In the genomic region with DNA sequence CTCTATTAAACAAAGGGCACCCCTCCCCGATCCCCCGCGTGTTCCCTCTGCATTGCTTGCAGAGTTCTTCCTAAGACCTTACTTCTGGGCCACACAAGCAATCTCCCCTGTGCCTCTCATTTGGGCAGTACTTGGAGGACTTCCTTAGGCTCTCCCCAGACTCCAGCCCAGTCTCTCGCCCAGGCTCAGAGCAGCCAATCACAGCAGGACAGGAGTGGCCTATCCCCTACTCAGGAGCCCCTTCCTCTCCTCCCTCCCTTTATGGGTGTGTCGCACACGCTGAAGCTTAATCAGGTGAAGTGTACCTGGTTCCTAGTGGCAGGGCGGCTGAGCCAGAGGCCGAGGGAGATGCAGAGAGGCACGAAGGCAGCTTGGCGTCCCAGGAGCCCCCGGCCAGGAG, we compare ENCODE assay signal across 18 mouse cellular contexts. TPM values are rescaled to one million over a fixed set of nuclear protein-coding genes. Genes with fewer than 3 reads are reported as not detected.
DNase-seq lines count a peak whose midpoint lies in the region; ATAC-seq and TF ChIP-seq lines count a peak whose summit lies in the region.
"Had no signal": no experiment of that assay in that cellular context is flagged by ENCODE, and none has a peak within 500 bp of the region (broad histone marks: within the 10 kb centered on the region; RNA-seq: fewer than 3 reads in every experiment).

No protein-coding gene starts in this region.

- no peak overlapping the region for H3K4me3 ChIP-seq in intestine, embryonic 14.5 days (ENCODE audit: low read depth, low read length)
- no peak overlapping the region for H3K4me3 ChIP-seq in intestine, postnatal 0 days (ENCODE audit: low read depth, low read length)
- no peak overlapping the region for H3K4me3 ChIP-seq in midbrain, embryonic 11.5 days (ENCODE audit: low read depth, low read length)
- H3K4me3 ChIP-seq in midbrain, postnatal 0 days (ENCODE audit: low read depth, low read length): no peak overlapping the region
- no peak overlapping the region for H3K4me3 ChIP-seq in stomach, embryonic 15.5 days (replicated peaks)
- H3K4me3 ChIP-seq: heart, embryonic 15.5 days; megakaryocyte, embryonic 14.5 days had no signal

- peak overlapping the region; percentile 14; the same call in 1 of the 2 replicates for H3K4me2 ChIP-seq in intestine, embryonic 14.5 days (ENCODE audit: low read length)
- H3K4me2 ChIP-seq in intestine, postnatal 0 days (replicated peaks; ENCODE audit: low read depth): no peak overlapping the region
- H3K4me2 ChIP-seq in midbrain, embryonic 11.5 days: no peak overlapping the region
- H3K4me2 ChIP-seq in midbrain, postnatal 0 days (ENCODE audit: low read depth, low read length, poor library complexity, severe bottlenecking): no peak overlapping the region
- H3K4me2 ChIP-seq in stomach, embryonic 15.5 days: peak overlapping the region; percentile 24; the same call in 1 of the 2 replicates
- H3K4me2 ChIP-seq: heart, embryonic 15.5 days had no signal

- H3K27ac ChIP-seq in intestine, embryonic 14.5 days (ENCODE audit: low read depth): no peak overlapping the region
- H3K27ac ChIP-seq in intestine, postnatal 0 days (ENCODE audit: low read depth, low read length): no peak overlapping the region
- no peak overlapping the region for H3K27ac ChIP-seq in midbrain, embryonic 11.5 days (ENCODE audit: low read depth, low read length)
- H3K27ac ChIP-seq in midbrain, postnatal 0 days (ENCODE audit: low read depth, low read length): no peak overlapping the region
- no peak overlapping the region for H3K27ac ChIP-seq in stomach, embryonic 15.5 days
- H3K27ac ChIP-seq: heart, embryonic 15.5 days; liver, embryonic 14.5 days had no signal

- H3K9me3 ChIP-seq in intestine, embryonic 14.5 days (ENCODE audit: control insufficient read depth, low read length): no peaks in the 10 kb centered on the region
- H3K9me3 ChIP-seq in intestine, postnatal 0 days (ENCODE audit: control insufficient read depth): no peaks in the 10 kb centered on the region
- H3K9me3 ChIP-seq in midbrain, embryonic 11.5 days (ENCODE audit: control insufficient read depth, low read length): no peaks in the 10 kb centered on the region
- H3K9me3 ChIP-seq in midbrain, postnatal 0 days (ENCODE audit: low read length): no peaks in the 10 kb centered on the region
- H3K9me3 ChIP-seq in stomach, embryonic 15.5 days: no peaks in the 10 kb centered on the region
- H3K9me3 ChIP-seq: heart, embryonic 15.5 days; megakaryocyte, embryonic 14.5 days had no signal

- 11% methylated on average over 11 of the region's 11 CpGs for WGBS in intestine, embryonic 14.5 days
- 19% methylated on average over 11 of the region's 11 CpGs for WGBS in intestine, postnatal 0 days
- 16% methylated on average over 11 of the region's 11 CpGs for WGBS in midbrain, embryonic 11.5 days
- 18% methylated on average over 11 of the region's 11 CpGs for WGBS in midbrain, postnatal 0 days
- WGBS in stomach, embryonic 15.5 days: 12% methylated on average over 11 of the region's 11 CpGs

- ATAC-seq in intestine, embryonic 14.5 days (replicated peaks; ENCODE audit: low FRiP score, low TSS enrichment, low read depth): peak; percentile 89
- no peak for ATAC-seq in intestine, postnatal 0 days
- ATAC-seq in midbrain, embryonic 11.5 days (ENCODE audit: low FRiP score): 0 out of 2 replicates have a peak, but pooled peaks have one; percentile 50
- ATAC-seq in midbrain, postnatal 0 days (ENCODE audit: low FRiP score): no peak
- ATAC-seq in stomach, embryonic 15.5 days (ENCODE audit: insufficient read depth, low FRiP score, low read depth): peak; percentile 83
- ATAC-seq: Patski had no signal

- no peaks in the 10 kb centered on the region for H3K27me3 ChIP-seq in intestine, embryonic 14.5 days (replicated peaks; ENCODE audit: control insufficient read depth, insufficient read depth, low read length)
- 0 out of 2 replicates have a peak, but pooled peaks cover 15% of the 10 kb centered on the region for H3K27me3 ChIP-seq in intestine, postnatal 0 days (replicated peaks; ENCODE audit: control insufficient read depth, insufficient read depth, low read length)
- H3K27me3 ChIP-seq in midbrain, embryonic 11.5 days (ENCODE audit: control insufficient read depth, insufficient read depth, low read length): no peaks in the 10 kb centered on the region
- H3K27me3 ChIP-seq in midbrain, postnatal 0 days (ENCODE audit: insufficient read depth, low read length): no peaks in the 10 kb centered on the region
- H3K27me3 ChIP-seq in stomach, embryonic 15.5 days (replicated peaks): no peaks in the 10 kb centered on the region
- H3K27me3 ChIP-seq: Patski had no signal

- no peak for TF ChIP-seq CTCF in intestine, postnatal 0 days (IDR thresholded peaks at IDR 0.05; ENCODE audit: low read depth)
- TF ChIP-seq CTCF in midbrain, postnatal 0 days (IDR thresholded peaks at IDR 0.05): no peak

- H3K4me1 ChIP-seq in intestine, embryonic 14.5 days (replicated peaks; ENCODE audit: control insufficient read depth, insufficient read depth, low read length): peaks cover 9% of the 10 kb centered on the region; the same call in 1 of the 2 replicates
- H3K4me1 ChIP-seq in intestine, postnatal 0 days (replicated peaks; ENCODE audit: control insufficient read depth, insufficient read depth, low read length): no peaks in the 10 kb centered on the region
- peaks cover 6% of the 10 kb centered on the region for H3K4me1 ChIP-seq in midbrain, embryonic 11.5 days (ENCODE audit: control insufficient read depth, insufficient read depth, low read length)
- H3K4me1 ChIP-seq in midbrain, postnatal 0 days (ENCODE audit: insufficient read depth, low read length): peaks cover 5% of the 10 kb centered on the region; the same call in 1 of the 2 replicates
- peaks cover 14% of the 10 kb centered on the region for H3K4me1 ChIP-seq in stomach, embryonic 15.5 days
- H3K4me1 ChIP-seq: megakaryocyte, embryonic 14.5 days had no signal

- peaks cover 4% of the 10 kb centered on the region; the same call in 1 of the 2 replicates for H3K36me3 ChIP-seq in intestine, embryonic 14.5 days (ENCODE audit: control insufficient read depth, insufficient read depth, low read length)
- peaks cover 3% of the 10 kb centered on the region; the same call in 1 of the 2 replicates for H3K36me3 ChIP-seq in intestine, postnatal 0 days (ENCODE audit: control insufficient read depth, insufficient read depth)
- H3K36me3 ChIP-seq in midbrain, embryonic 11.5 days (ENCODE audit: control insufficient read depth, insufficient read depth, low read length): peaks cover 2% of the 10 kb centered on the region; the same call in 1 of the 2 replicates
- H3K36me3 ChIP-seq in midbrain, postnatal 0 days (ENCODE audit: insufficient read depth, low read length): no peaks in the 10 kb centered on the region
- no peaks in the 10 kb centered on the region for H3K36me3 ChIP-seq in stomach, embryonic 15.5 days
- H3K36me3 ChIP-seq: heart, embryonic 15.5 days had no signal

- no peak overlapping the region for H3K9ac ChIP-seq in intestine, embryonic 14.5 days (ENCODE audit: low read length)
- no peak overlapping the region for H3K9ac ChIP-seq in intestine, postnatal 0 days (ENCODE audit: low read depth, low read length)
- H3K9ac ChIP-seq in midbrain, embryonic 11.5 days (ENCODE audit: low read length): no peak overlapping the region
- H3K9ac ChIP-seq in midbrain, postnatal 0 days (replicated peaks; ENCODE audit: low read length, poor library complexity, severe bottlenecking): no peak overlapping the region
- no peak overlapping the region for H3K9ac ChIP-seq in stomach, embryonic 15.5 days
- H3K9ac ChIP-seq: heart, embryonic 15.5 days; liver, embryonic 14.5 days had no signal

- DNase-seq in embryo, embryonic 10 days (ENCODE audit: low spot score): peak; percentile 27
- DNase-seq in embryo, embryonic 10.5 days (ENCODE audit: low spot score): no peak
- peak; percentile 56 for DNase-seq in intestine, embryonic 14.5 days (ENCODE audit: low spot score)
- no peak for DNase-seq in midbrain, embryonic 11.5 days (ENCODE audit: low spot score, missing footprints)
- no peak for DNase-seq in midbrain, postnatal 0 days (ENCODE audit: low spot score)
- DNase-seq in cerebellum, adult 18-20 months: no peak
- DNase-seq: cerebellum, adult 9-10 months; thymus, postnatal 14 days had no signal

RNA-seq across cellular contexts. Expression of a gene that starts 10.2 kb away (rescaled TPM):
- polyA plus RNA-seq in intestine, embryonic 14.5 days (2014; fragmentation: Nextera tagmentation; extraction: Ambion mirVana): 0.35 TPM in 1 of 2 replicates, not detected in the other
- polyA plus RNA-seq in intestine, postnatal 0 days (2015; fragmentation: Nextera tagmentation; extraction: Ambion mirVana): not detected in 2 replicates
- polyA plus RNA-seq in midbrain, embryonic 11.5 days (2014; fragmentation: Nextera tagmentation; extraction: Ambion mirVana): not detected in 2 replicates
- total RNA-seq in midbrain, postnatal 0 days (2014; rRNA removed): 3.0 TPM in 1 of 2 replicates, not detected in the other
- polyA plus RNA-seq in midbrain, postnatal 0 days (2015; fragmentation: Nextera tagmentation; extraction: Ambion mirVana): 0.30 TPM in 1 of 2 replicates, not detected in the other
- 0.33 and 0.50 TPM in 2 replicates for polyA plus RNA-seq in stomach, embryonic 15.5 days (2015; fragmentation: Nextera tagmentation; extraction: Ambion mirVana)
- total RNA-seq: gastrocnemius, adult 18-20 months; layer of hippocampus, adult 18-20 months had no signal
- polyA plus RNA-seq: heart, embryonic 15.5 days; liver, embryonic 14.5 days; neural tube, embryonic 14.5 days; Patski; spleen, adult 2 months had no signal

RNA-seq across cellular contexts. Expression of a gene that starts 12.1 kb away (rescaled TPM):
- 0.08 TPM in 1 of 2 replicates, not detected in the other for polyA plus RNA-seq in intestine, embryonic 14.5 days (2014; fragmentation: Nextera tagmentation; extraction: Ambion mirVana)
- 0.08 and 0.22 TPM in 2 replicates for polyA plus RNA-seq in intestine, postnatal 0 days (2015; fragmentation: Nextera tagmentation; extraction: Ambion mirVana)
- 0.06 and 0.23 TPM in 2 replicates for polyA plus RNA-seq in midbrain, embryonic 11.5 days (2014; fragmentation: Nextera tagmentation; extraction: Ambion mirVana)
- 0.42 and 0.71 TPM in 2 replicates for total RNA-seq in midbrain, postnatal 0 days (2014; rRNA removed)
- 0.57 and 0.59 TPM in 2 replicates for polyA plus RNA-seq in midbrain, postnatal 0 days (2015; fragmentation: Nextera tagmentation; extraction: Ambion mirVana)
- polyA plus RNA-seq in stomach, embryonic 15.5 days (2015; fragmentation: Nextera tagmentation; extraction: Ambion mirVana): 0.10 and 0.17 TPM in 2 replicates
- polyA plus RNA-seq: liver, embryonic 14.5 days; Patski had no signal

RNA-seq across cellular contexts. Expression of a gene that starts 32.5 kb away (rescaled TPM):
- 90.6 and 99.5 TPM in 2 replicates for polyA plus RNA-seq in intestine, embryonic 14.5 days (2014; fragmentation: Nextera tagmentation; extraction: Ambion mirVana)
- 212 and 237 TPM in 2 replicates for polyA plus RNA-seq in intestine, postnatal 0 days (2015; fragmentation: Nextera tagmentation; extraction: Ambion mirVana)
- 58.8 and 60.9 TPM in 2 replicates for polyA plus RNA-seq in midbrain, embryonic 11.5 days (2014; fragmentation: Nextera tagmentation; extraction: Ambion mirVana)
- total RNA-seq in midbrain, postnatal 0 days (2014; rRNA removed): 110 and 119 TPM in 2 replicates
- polyA plus RNA-seq in midbrain, postnatal 0 days (2015; fragmentation: Nextera tagmentation; extraction: Ambion mirVana): 172 and 188 TPM in 2 replicates
- 141 and 161 TPM in 2 replicates for polyA plus RNA-seq in stomach, embryonic 15.5 days (2015; fragmentation: Nextera tagmentation; extraction: Ambion mirVana)

RNA-seq across cellular contexts. Expression of a gene that starts 34.3 kb away (rescaled TPM):
- not detected in 2 replicates for polyA plus RNA-seq in intestine, embryonic 14.5 days (2014; fragmentation: Nextera tagmentation; extraction: Ambion mirVana)
- 0.03 and 0.09 TPM in 2 replicates for polyA plus RNA-seq in intestine, postnatal 0 days (2015; fragmentation: Nextera tagmentation; extraction: Ambion mirVana)
- polyA plus RNA-seq in midbrain, embryonic 11.5 days (2014; fragmentation: Nextera tagmentation; extraction: Ambion mirVana): 0.04 TPM in 1 of 2 replicates, not detected in the other
- total RNA-seq in midbrain, postnatal 0 days (2014; rRNA removed): 0.22 TPM in 1 of 2 replicates, not detected in the other
- not detected in 2 replicates for polyA plus RNA-seq in midbrain, postnatal 0 days (2015; fragmentation: Nextera tagmentation; extraction: Ambion mirVana)
- polyA plus RNA-seq in stomach, embryonic 15.5 days (2015; fragmentation: Nextera tagmentation; extraction: Ambion mirVana): 0.06 and 0.09 TPM in 2 replicates
- polyA plus RNA-seq: heart, embryonic 15.5 days; liver, embryonic 14.5 days; Patski; spleen, adult 2 months had no signal

Comparison
In these comparisons a context has a peak if more than half of its experiments do, and no peak if none do; other contexts are left out.
1. DNase-seq: peak in embryo, embryonic 10 days (single experiment) and intestine, embryonic 14.5 days (single experiment); none in embryo, embryonic 10.5 days (single experiment), midbrain, embryonic 11.5 days (single experiment), midbrain, postnatal 0 days (single experiment) and cerebellum, adult 18-20 months (0 of 2).
2. ATAC-seq: peak in intestine, embryonic 14.5 days (single experiment), midbrain, embryonic 11.5 days (single experiment) and stomach, embryonic 15.5 days (single experiment); none in intestine, postnatal 0 days (single experiment) and midbrain, postnatal 0 days (single experiment).
3. H3K4me2 ChIP-seq: peak in intestine, embryonic 14.5 days (single experiment) and stomach, embryonic 15.5 days (single experiment); none in intestine, postnatal 0 days (single experiment), midbrain, embryonic 11.5 days (single experiment) and midbrain, postnatal 0 days (single experiment).